Mouse (Mus musculus) hindbrain, embryonic 13.5 days (tissue): ENCODE measurements around the gene Pgls. TPM values are rescaled to one million over a fixed set of nuclear protein-coding genes. Genes with fewer than 3 reads are reported as not detected.

ENCODE experiments used
- ATAC-seq: fragments of 200-750 bp; cut with Nextera tagmentation; 2 replicates; pipeline ENCODE4 v1.8.0; 2017; ENCODE audit warnings: moderate TSS enrichment; ENCODE audit not compliant: low FRiP score
- H3K27ac ChIP-seq: fragments of 300-500 bp; sonication (generic); 2 replicates; pipeline ENCODE4 v1.5.1; 2015; ENCODE audit warnings: inconsistent platforms, mild to moderate bottlenecking, moderate library complexity
- H3K27me3 ChIP-seq: fragments of 300-500 bp; sonication (generic); 2 replicates; pipeline ENCODE4 v1.6.1; 2015; ENCODE audit warnings: mild to moderate bottlenecking, inconsistent platforms
- H3K36me3 ChIP-seq: fragments of 300-500 bp; sonication (generic); 2 replicates; pipeline ENCODE4 v1.6.1; 2015; ENCODE audit warnings: mild to moderate bottlenecking, inconsistent platforms
- H3K4me1 ChIP-seq: fragments of 300-500 bp; sonication (generic); replicated peaks from 2 replicates; pipeline ENCODE4 v1.6.1; 2015; ENCODE audit warnings: inconsistent platforms
- H3K4me2 ChIP-seq: fragments of 300-500 bp; sonication (generic); 2 replicates; pipeline ENCODE4 v1.6.1; 2015; ENCODE audit warnings: inconsistent platforms, mild to moderate bottlenecking, moderate library complexity
- H3K4me3 ChIP-seq: fragments of 300-500 bp; sonication (generic); 2 replicates; pipeline ENCODE4 v1.5.1; 2015; ENCODE audit warnings: mild to moderate bottlenecking, inconsistent platforms
- H3K9ac ChIP-seq: fragments of 300-500 bp; sonication (generic); 2 replicates; pipeline ENCODE4 v1.6.1; 2015; ENCODE audit warnings: mild to moderate bottlenecking, inconsistent platforms
- H3K9me3 ChIP-seq: fragments of 300-500 bp; sonication (generic); 2 replicates; pipeline ENCODE4 v1.6.1; 2016; ENCODE audit warnings: inconsistent platforms
- WGBS: fragments of 180-500 bp; shearing (Covaris S2); methylation state at CpG from one replicate; pipeline ENCODE4 v1.1.7; 2015; 5-methylcytosine and 5-hydroxymethylcytosine counted together
- polyA plus RNA-seq: library from polyadenylated mRNA; unstranded; fragments of >200 nt; fragmentation: Nextera tagmentation; extraction: Ambion mirVana; gene quantifications from 2 replicates; pipeline ENCODE4 v1.2.1, GENCODE M21; 2015

The Pgls gene
- polyA plus RNA-seq, 1 experiment from 2014 or later, result 197 TPM

- WGBS, result 89% methylated on average over 3 of the region's 3 CpGs
- Histone ChIP-seq H3K4me2 (no peak overlapping the region), H3K9me3 (0 out of 2 replicates have a peak, but pooled peaks cover 4% of the 10 kb centered on the region), H3K27me3 (peaks cover 97% of the 10 kb centered on the region), H3K9ac (no peak overlapping the region), H3K27ac (no peak overlapping the region), H3K4me3 (no peak overlapping the region), H3K36me3 (no peaks in the 10 kb centered on the region), H3K4me1 (peaks cover 18% of the 10 kb centered on the region)
- ATAC-seq, result no peak
Measured at GRCm38 (mm10) chr8:71560071-71560470, 31.9 kb upstream of the Pgls start.

- no peak for ATAC-seq
- H3K9me3 ChIP-seq, result 0 out of 2 replicates have a peak, but pooled peaks cover 4% of the 10 kb centered on the region
- no peak overlapping the region for H3K4me3 ChIP-seq
- no peak overlapping the region for H3K27ac ChIP-seq
- H3K9ac ChIP-seq, result no peak overlapping the region
- WGBS, result 86% methylated on average over 5 of the region's 5 CpGs
- H3K4me1 ChIP-seq, result peaks cover 18% of the 10 kb centered on the region
- no peaks in the 10 kb centered on the region for H3K36me3 ChIP-seq
- no peak overlapping the region for H3K4me2 ChIP-seq
- H3K27me3 ChIP-seq, result peaks cover 95% of the 10 kb centered on the region
Measured at GRCm38 (mm10) chr8:71560765-71561164, 31.2 kb upstream of the Pgls start.

- Histone ChIP-seq H3K9me3 (0 out of 2 replicates have a peak, but pooled peaks cover 4% of the 10 kb centered on the region), H3K9ac (no peak overlapping the region), H3K27me3 (peaks cover 94% of the 10 kb centered on the region), H3K4me2 (no peak overlapping the region), H3K4me1 (peaks cover 18% of the 10 kb centered on the region), H3K36me3 (no peaks in the 10 kb centered on the region), H3K27ac (no peak overlapping the region), H3K4me3 (no peak overlapping the region)
- 0 out of 2 replicates have a peak, but pooled peaks have one; percentile 28 for ATAC-seq
- 2% methylated on average over 15 of the region's 15 CpGs for WGBS
Measured at GRCm38 (mm10) chr8:71561401-71561800, 30.6 kb upstream of the Pgls start.

GRCm38 (mm10) chr8:71562751-71563150, 29.2 kb upstream of the Pgls start:
- 1% methylated on average over 33 of the region's 33 CpGs for WGBS

GRCm38 (mm10) chr8:71563992-71564391, 28.0 kb upstream of the Pgls start:
- peaks cover 89% of the 10 kb centered on the region for H3K27me3 ChIP-seq
- H3K27ac ChIP-seq, result no peak overlapping the region
- no peak overlapping the region for H3K4me2 ChIP-seq
- H3K4me3 ChIP-seq, result no peak overlapping the region
- peaks cover 16% of the 10 kb centered on the region for H3K4me1 ChIP-seq
- no peak for ATAC-seq
- WGBS, result 92% methylated on average over 4 of the region's 4 CpGs
- no peaks in the 10 kb centered on the region for H3K36me3 ChIP-seq
- no peak overlapping the region for H3K9ac ChIP-seq
- 0 out of 2 replicates have a peak, but pooled peaks cover 4% of the 10 kb centered on the region for H3K9me3 ChIP-seq

More at GRCm38 (mm10) chr8:71562751-71563150, 29.2 kb upstream of the Pgls start:
- no peak overlapping the region for H3K27ac ChIP-seq
- peaks cover 18% of the 10 kb centered on the region for H3K4me1 ChIP-seq
- peak overlapping the region; percentile 29 for H3K4me3 ChIP-seq
- H3K36me3 ChIP-seq, result no peaks in the 10 kb centered on the region
- H3K4me2 ChIP-seq, result peak overlapping the region; percentile 49
- H3K27me3 ChIP-seq, result peaks cover 89% of the 10 kb centered on the region
- 0 out of 2 replicates have a peak, but pooled peaks cover 4% of the 10 kb centered on the region for H3K9me3 ChIP-seq
- peak overlapping the region; percentile 35; the same call in 1 of the 2 replicates for H3K9ac ChIP-seq
- ATAC-seq, result peak; percentile 33; the same call in 1 of the 2 replicates

GRCm38 (mm10) chr8:71566501-71566900, 25.5 kb upstream of the Pgls start, which contains the start of gene Nxnl1:
Nxnl1 (minus strand) TSS chr8:71566601.
- no peak within 1 kb of the TSS for H3K27ac ChIP-seq
- no peak within 1 kb of the TSS for H3K9ac ChIP-seq
- peaks cover 27% of the 10 kb centered on the region for H3K4me1 ChIP-seq
- no peak within 1 kb of the TSS for H3K4me2 ChIP-seq
- WGBS, result 59% methylated on average over 3 of the region's 3 CpGs
- no peak within 1 kb of the TSS for H3K4me3 ChIP-seq
- H3K36me3 ChIP-seq, result no peaks in the 10 kb centered on the region
- peaks cover 64% of the 10 kb centered on the region for H3K27me3 ChIP-seq
- H3K9me3 ChIP-seq, result 0 out of 2 replicates have a peak, but pooled peaks cover 4% of the 10 kb centered on the region
- no peak for ATAC-seq

GRCm38 (mm10) chr8:71567587-71567986, 24.4 kb upstream of the Pgls start:
- Histone ChIP-seq H3K9me3 (0 out of 2 replicates have a peak, but pooled peaks cover 4% of the 10 kb centered on the region), H3K9ac (no peak overlapping the region), H3K4me1 (peaks cover 34% of the 10 kb centered on the region), H3K27me3 (peaks cover 53% of the 10 kb centered on the region), H3K27ac (no peak overlapping the region), H3K36me3 (no peaks in the 10 kb centered on the region), H3K4me3 (no peak overlapping the region), H3K4me2 (no peak overlapping the region)
- ATAC-seq, result no peak
- 78% methylated on average over 7 of the region's 7 CpGs for WGBS

- Histone ChIP-seq H3K4me2 (peak within 1 kb of the TSS; percentile 81), H3K27me3 (peaks cover 44% of the 10 kb centered on the region), H3K27ac (peak within 1 kb of the TSS; percentile 83), H3K4me1 (peaks cover 36% of the 10 kb centered on the region), H3K4me3 (peak within 1 kb of the TSS; percentile 56), H3K36me3 (no peaks in the 10 kb centered on the region; the same call in 1 of the 2 replicates), H3K9ac (peak within 1 kb of the TSS; percentile 82), H3K9me3 (0 out of 2 replicates have a peak, but pooled peaks cover 4% of the 10 kb centered on the region)
- 11% methylated on average over 13 of the region's 13 CpGs for whole genome bisulfite sequencing
- 0 out of 2 replicates have a peak, but pooled peaks have one; percentile 2 for ATAC-seq
Measured at GRCm38 (mm10) chr8:71568387-71568937, 23.5 kb upstream of the Pgls start, which contains the start of gene Slc27a1. Slc27a1 (plus strand) TSS chr8:71568882.

- 19% methylated on average over 6 of the region's 6 CpGs for WGBS
- H3K27ac ChIP-seq, result peak overlapping the region; percentile 83
Measured at GRCm38 (mm10) chr8:71568941-71569340, 23.0 kb upstream of the Pgls start.

GRCm38 (mm10) chr8:71569366-71570290, 22.3 kb upstream of the Pgls start:
- Histone ChIP-seq H3K9me3 (no peaks in the 10 kb centered on the region), H3K4me3 (peak overlapping the region; percentile 56), H3K36me3 (no peaks in the 10 kb centered on the region; the same call in 1 of the 2 replicates), H3K4me1 (peaks cover 42% of the 10 kb centered on the region), H3K4me2 (peak overlapping the region; percentile 81), H3K27ac (peak overlapping the region; percentile 83), H3K27me3 (peaks cover 34% of the 10 kb centered on the region), H3K9ac (peak overlapping the region; percentile 82)
- ATAC-seq, result peak; percentile 85
- under 1% methylated on average over 51 of the region's 51 CpGs for WGBS

More at GRCm38 (mm10) chr8:71568941-71569340, 23.0 kb upstream of the Pgls start:
- H3K9me3 ChIP-seq, result 0 out of 2 replicates have a peak, but pooled peaks cover 4% of the 10 kb centered on the region
- peak overlapping the region; percentile 56 for H3K4me3 ChIP-seq
- H3K4me1 ChIP-seq, result peaks cover 36% of the 10 kb centered on the region
- 0 out of 2 replicates have a peak, but pooled peaks have one; percentile 0 for ATAC-seq
- H3K9ac ChIP-seq, result peak overlapping the region; percentile 82
- peak overlapping the region; percentile 81 for H3K4me2 ChIP-seq
- H3K36me3 ChIP-seq, result no peaks in the 10 kb centered on the region; the same call in 1 of the 2 replicates
- peaks cover 40% of the 10 kb centered on the region for H3K27me3 ChIP-seq

GRCm38 (mm10) chr8:71570291-71570954, 21.6 kb upstream of the Pgls start:
- peak; percentile 88 for ATAC-seq
- under 1% methylated on average over 41 of the region's 41 CpGs for WGBS
- H3K4me1 ChIP-seq, result peaks cover 43% of the 10 kb centered on the region

More at GRCm38 (mm10) chr8:71570291-71570954, 21.6 kb upstream of the Pgls start:
- Histone ChIP-seq H3K9ac (peak overlapping the region; percentile 82), H3K36me3 (no peaks in the 10 kb centered on the region; the same call in 1 of the 2 replicates), H3K27me3 (peaks cover 30% of the 10 kb centered on the region), H3K4me2 (peak overlapping the region; percentile 81), H3K9me3 (no peaks in the 10 kb centered on the region), H3K4me3 (peak overlapping the region; percentile 56), H3K27ac (peak overlapping the region; percentile 83)
